Mouse (Mus musculus) heart, adult 2 months (tissue): Measurements from ENCODE around the gene Trarg1. TPM values are rescaled to one million over a fixed set of nuclear protein-coding genes. Genes with fewer than 3 reads are reported as not detected.
A peak's percentile ranks its signal among the peaks of the same experiment; 100 is the strongest.

ENCODE experiments used
- DNase-seq, 2 experiments: peaks; one replicate each; pipeline ENCODE4 v3.0.0; 2021
- H3K27ac ChIP-seq: fragments of 200-600 bp; 2 replicates; pipeline ENCODE4 v1.8.1; 2022
- H3K27me3 ChIP-seq: fragments of 200-500 bp; 2 replicates; pipeline ENCODE4 v1.6.1; 2012; ENCODE audit warnings: mild to moderate bottlenecking, low read length, inconsistent platforms, mixed read lengths; ENCODE audit not compliant: control insufficient read depth, insufficient read depth
- H3K36me3 ChIP-seq: fragments of 200-500 bp; 2 replicates; pipeline ENCODE4 v1.6.1; 2012; ENCODE audit warnings: low read length, inconsistent platforms; ENCODE audit not compliant: control insufficient read depth, insufficient read depth
- H3K4me1 ChIP-seq: fragments of 200-500 bp; 2 replicates; pipeline ENCODE4 v1.6.1; 2011; ENCODE audit warnings: low read length; ENCODE audit not compliant: control insufficient read depth, insufficient read depth
- H3K4me3 ChIP-seq: fragments of 200-600 bp; 2 replicates; pipeline ENCODE4 v1.8.1; 2022
- H3K79me2 ChIP-seq: fragments of 200-500 bp; replicated peaks from 2 replicates; pipeline ENCODE4 v1.6.1; 2012; ENCODE audit warnings: mild to moderate bottlenecking, inconsistent platforms, low read length, moderate library complexity, mixed read lengths; ENCODE audit not compliant: control insufficient read depth, insufficient read depth
- H3K9ac ChIP-seq: fragments of 200-500 bp; 2 replicates; pipeline ENCODE4 v1.6.1; 2012; ENCODE audit warnings: low read depth, mild to moderate bottlenecking, control low read depth, inconsistent platforms, low read length, mixed read lengths
- CTCF ChIP-seq: fragments of 200-600 bp; IDR thresholded peaks from 2 replicates; pipeline ENCODE4 v1.8.1; 2022; ENCODE audit warnings: antibody characterized with exemption, mild to moderate bottlenecking, moderate library complexity
- EP300 ChIP-seq: fragments of 200-500 bp; IDR thresholded peaks from 2 replicates; pipeline ENCODE4 v1.6.1; 2011; ENCODE audit warnings: low read depth, low read length, control low read depth; ENCODE audit not compliant: insufficient read depth
- POLR2A ChIP-seq: fragments of 200-500 bp; IDR thresholded peaks from 2 replicates; pipeline ENCODE4 v1.6.1; 2011; ENCODE audit warnings: mild to moderate bottlenecking, low read depth, low read length, control low read depth; ENCODE audit not compliant: insufficient read depth
- WGBS: fragments of 180-500 bp; shearing (Covaris S2); methylation state at CpG from one replicate; pipeline ENCODE4 v1.1.7; 2018; 5-methylcytosine and 5-hydroxymethylcytosine counted together
- intact Hi-C: fragments of 180-260 bp; cut with DNase I; formaldehyde crosslinking; loops from one replicate; pipeline ENCODE4 v1.15.1; 2025
- polyA plus RNA-seq: library from polyadenylated mRNA; depleted of rRNA; stranded (reverse); fragments of >200 nt; gene quantifications from 2 replicates; pipeline ENCODE4 v1.2.3, GENCODE M21; 2012
- total RNA-seq, 2 experiments: library from RNA; stranded (reverse); gene quantifications; 2 replicates each; pipeline ENCODE4 v1.2.3; 2021

The Trarg1 gene
- total and polyA plus RNA-seq, 3 experiments = 3.5 to 4.7 (median 3.8) TPM

DNA sequence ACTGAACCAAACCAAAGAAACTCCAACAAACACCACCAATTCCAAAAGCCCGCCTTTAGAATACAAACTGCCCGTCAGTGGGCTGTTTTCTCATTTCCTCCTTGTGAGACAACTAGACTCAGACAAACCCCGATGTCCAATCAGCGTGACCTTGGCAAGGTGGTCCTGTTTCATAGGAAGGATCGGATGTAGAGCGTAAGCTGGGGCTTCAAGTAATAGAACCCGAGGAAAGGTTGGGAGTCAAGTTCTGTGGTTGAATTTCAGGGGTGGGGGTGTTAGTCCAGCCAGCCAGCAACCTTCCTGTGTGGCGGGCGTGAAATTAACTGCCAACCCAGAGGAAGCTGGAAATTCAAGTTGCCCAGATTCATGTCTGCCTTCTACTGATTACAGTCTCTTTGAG is 34.6 kb upstream of the Trarg1 start:
- intact Hi-C loops = loop anchor here (5.0 to 10.0 kb wide), 2 partner anchors 100 to 123 kb away; no protein-coding TSS in a partner anchor
- Histone ChIP-seq H3K36me3 (no peaks in the 10 kb centered on the region), H3K27me3 (no peaks in the 10 kb centered on the region), H3K4me3 (no peak overlapping the region), H3K27ac (no peak overlapping the region), H3K4me1 (peaks cover 3% of the 10 kb centered on the region), H3K79me2 (no peaks in the 10 kb centered on the region), H3K9ac (no peak overlapping the region)
- WGBS = 61% methylated on average over 9 of the region's 9 CpGs
- TF ChIP-seq POLR2A = no peak
- no peak for TF ChIP-seq CTCF
- no peak for TF ChIP-seq EP300
- no peak for DNase-seq

DNA sequence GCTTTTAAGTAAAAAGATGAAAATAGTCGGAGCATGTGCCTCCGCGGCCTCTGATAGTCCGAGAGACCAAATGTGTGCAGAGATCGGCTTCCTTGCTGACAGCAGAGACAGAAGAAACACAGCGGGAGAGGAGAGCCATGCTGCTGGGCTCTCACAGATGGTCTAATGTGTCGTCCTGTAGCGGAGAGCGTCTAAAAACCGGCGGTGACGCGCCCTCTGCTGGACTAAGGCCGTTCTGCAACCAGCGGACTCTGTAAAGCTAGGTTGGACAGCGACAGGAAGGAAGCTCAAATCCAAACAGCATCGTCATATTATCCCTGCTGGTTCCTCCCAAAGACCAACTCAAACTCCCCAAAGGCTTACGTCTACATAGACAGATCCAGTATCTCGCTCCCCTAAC is 33.7 kb upstream of the Trarg1 start:
- H3K9ac ChIP-seq = no peak overlapping the region

DNA sequence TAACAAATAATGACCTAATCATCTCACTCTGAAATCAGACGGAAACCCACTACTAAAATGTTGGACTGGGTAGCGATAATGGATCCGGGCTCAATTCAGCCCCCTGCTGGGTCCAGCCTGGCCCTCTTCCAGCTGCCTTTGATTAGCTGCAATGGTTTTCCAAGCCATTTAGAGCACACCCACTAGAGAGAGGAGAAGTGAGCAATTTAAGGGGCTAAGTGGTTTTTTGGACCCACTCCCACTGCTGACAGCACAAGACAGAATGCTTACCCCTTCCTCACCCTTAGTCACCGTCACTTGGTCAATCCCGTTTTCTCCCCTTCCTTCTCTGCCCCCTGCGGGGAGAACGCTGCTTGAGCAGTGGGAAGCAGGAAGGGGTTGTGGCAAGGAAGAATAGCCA is 32.5 kb upstream of the Trarg1 start:
- H3K79me2 ChIP-seq = no peaks in the 10 kb centered on the region
- WGBS = 5% methylated on average over 7 of the region's 7 CpGs
- TF ChIP-seq POLR2A (no peak), CTCF (no peak), EP300 (no peak)
- peaks cover 3% of the 10 kb centered on the region for H3K4me1 ChIP-seq
- DNase-seq = no peak
- H3K4me3 ChIP-seq = no peak overlapping the region
- H3K36me3 ChIP-seq = no peaks in the 10 kb centered on the region
- H3K27ac ChIP-seq = no peak overlapping the region
- intact Hi-C loops = loop anchor here (5.0 to 10.0 kb wide), 2 partner anchors 102 to 125 kb away; no protein-coding TSS in a partner anchor
- H3K27me3 ChIP-seq = no peaks in the 10 kb centered on the region
- peak overlapping the region; percentile 37; the same call in 1 of the 2 replicates for H3K9ac ChIP-seq

More for the DNA sequence above, 33.7 kb upstream of the Trarg1 start:
- Histone ChIP-seq H3K4me3 (no peak overlapping the region), H3K36me3 (no peaks in the 10 kb centered on the region), H3K27ac (no peak overlapping the region), H3K27me3 (no peaks in the 10 kb centered on the region), H3K79me2 (no peaks in the 10 kb centered on the region), H3K4me1 (peaks cover 3% of the 10 kb centered on the region)
- intact Hi-C loops = loop anchor here (5.0 to 10.0 kb wide), 2 partner anchors 101 to 124 kb away; no protein-coding TSS in a partner anchor
- peak; percentile 83 to 90 for DNase-seq
- WGBS = under 1% methylated on average over 19 of the region's 19 CpGs
- TF ChIP-seq CTCF = peak; percentile 99; the same call in 1 of the 2 replicates
- TF ChIP-seq EP300 = peak; percentile 58; the same call in 1 of the 2 replicates
- TF ChIP-seq POLR2A = no peak

DNA sequence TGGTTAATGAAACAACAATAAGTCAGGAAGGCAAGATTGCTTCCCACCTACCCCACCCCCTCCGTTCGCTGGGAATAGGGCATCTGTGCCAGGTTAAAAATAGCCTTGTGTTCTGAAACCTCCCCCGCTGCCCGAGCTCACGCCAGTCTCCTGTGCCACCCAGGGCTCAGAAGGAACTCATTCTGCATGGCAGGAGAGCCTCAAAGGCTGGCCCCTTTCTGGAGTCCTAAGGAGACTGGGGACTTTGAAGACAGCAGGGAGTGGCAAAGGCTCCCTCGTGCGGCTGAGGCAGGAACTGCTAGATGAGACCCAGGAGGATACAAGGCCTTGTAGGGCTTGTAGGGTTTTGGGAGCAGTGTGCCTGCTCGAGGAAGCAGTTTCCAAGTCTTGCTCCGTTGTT is 32.1 kb upstream of the Trarg1 start:
- WGBS = 1% methylated on average over 9 of the region's 9 CpGs
- Histone ChIP-seq H3K4me1 (peaks cover 3% of the 10 kb centered on the region), H3K27me3 (no peaks in the 10 kb centered on the region), H3K4me3 (no peak overlapping the region), H3K27ac (no peak overlapping the region), H3K79me2 (no peaks in the 10 kb centered on the region), H3K9ac (no peak overlapping the region; the same call in 1 of the 2 replicates), H3K36me3 (no peaks in the 10 kb centered on the region)
- intact Hi-C loops = loop anchor here (5.0 to 10.0 kb wide), 2 partner anchors 103 to 125 kb away; no protein-coding TSS in a partner anchor
- no peak for TF ChIP-seq POLR2A
- TF ChIP-seq CTCF = peak; percentile 82
- TF ChIP-seq EP300 = 0 out of 2 replicates have a peak, but pooled peaks have one; percentile 11
- peak; percentile 62 to 77 for DNase-seq

DNA sequence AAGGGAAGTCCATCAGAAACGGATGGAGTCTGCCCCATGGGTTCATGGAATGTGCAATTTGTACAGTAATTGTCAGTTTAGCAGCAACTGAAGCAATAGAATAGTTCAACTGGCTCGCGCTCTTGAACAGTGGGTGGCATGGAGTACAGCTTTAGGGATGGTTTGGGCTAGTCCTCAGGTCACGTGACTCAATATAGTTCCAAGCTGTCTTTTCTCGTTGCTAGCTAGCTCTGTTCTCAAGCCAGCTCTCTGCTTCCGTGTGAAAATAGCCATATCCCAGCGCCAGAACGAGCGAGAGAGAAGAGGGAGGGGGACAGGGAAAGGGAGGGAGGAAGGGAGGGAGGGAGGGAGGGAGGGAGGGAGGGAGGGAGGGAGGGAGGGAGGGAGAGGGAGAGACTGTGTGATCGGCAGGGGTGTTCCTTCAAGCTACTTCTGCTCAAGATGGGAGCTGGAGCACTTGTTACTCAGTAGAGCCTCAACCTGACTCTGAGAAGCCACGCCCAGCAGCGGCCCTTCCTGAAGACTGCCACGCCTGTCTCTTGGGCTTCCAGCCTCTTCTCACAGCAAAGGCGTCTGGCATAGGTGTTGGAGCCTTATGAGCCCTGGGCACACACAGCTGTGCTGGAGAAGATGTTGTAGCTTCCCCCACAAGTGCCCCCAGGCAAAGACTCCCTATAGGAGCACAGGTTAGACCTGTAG is 28.6 kb upstream of the Trarg1 start:
- Histone ChIP-seq H3K79me2 (no peaks in the 10 kb centered on the region), H3K36me3 (no peaks in the 10 kb centered on the region), H3K4me1 (peaks cover 3% of the 10 kb centered on the region), H3K27me3 (no peaks in the 10 kb centered on the region), H3K9ac (no peak overlapping the region), H3K4me3 (no peak overlapping the region), H3K27ac (no peak overlapping the region)
- 40% methylated on average over 14 of the region's 14 CpGs for WGBS
- intact Hi-C loops = no loop called here
- TF ChIP-seq CTCF (no peak), EP300 (no peak), POLR2A (no peak)
- no peak for DNase-seq

DNA sequence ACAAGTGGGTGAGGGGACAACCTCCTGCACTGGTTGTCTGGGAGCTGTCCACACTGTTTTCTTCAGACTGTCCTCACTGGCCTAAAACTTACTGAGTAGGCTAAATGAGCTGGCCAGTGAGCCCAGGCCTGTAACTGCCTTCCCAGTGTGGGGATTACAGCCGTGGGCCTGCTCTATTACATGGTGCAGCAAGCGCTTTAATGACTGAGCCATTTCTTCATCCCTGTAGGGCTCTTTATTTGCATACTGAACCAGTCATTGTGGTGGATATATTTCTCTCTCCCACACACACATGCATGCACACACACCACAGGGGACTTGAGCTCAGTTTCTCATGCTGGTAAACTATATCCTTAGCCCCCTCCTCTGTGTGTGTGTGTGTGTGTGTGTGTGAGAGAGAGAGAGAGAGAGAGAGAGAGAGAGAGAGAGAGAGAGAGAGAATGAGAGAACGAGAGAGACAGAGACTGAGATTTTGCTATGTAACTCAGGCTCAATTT is 26.7 kb upstream of the Trarg1 start:
- no peaks in the 10 kb centered on the region for H3K79me2 ChIP-seq
- no peaks in the 10 kb centered on the region for H3K36me3 ChIP-seq
- intact Hi-C loops = no loop called here
- no peak overlapping the region for H3K9ac ChIP-seq
- no peak overlapping the region for H3K27ac ChIP-seq
- 74% methylated on average over 3 of the region's 3 CpGs for WGBS
- H3K27me3 ChIP-seq = no peaks in the 10 kb centered on the region
- no peak for DNase-seq
- no peaks in the 10 kb centered on the region; the same call in 1 of the 2 replicates for H3K4me1 ChIP-seq
- H3K4me3 ChIP-seq = no peak overlapping the region
- no peak for TF ChIP-seq CTCF
- TF ChIP-seq EP300 = no peak
- TF ChIP-seq POLR2A = no peak
